Mouse (Mus musculus) stomach, postnatal 0 days (tissue): ENCODE measurements around the gene Zbtb9.

Experiments
- CTCF ChIP-seq: IDR thresholded peaks from 2 replicates; pipeline ENCODE4 v1.5.1; 2016; ENCODE audit warnings: antibody characterized with exemption, low read depth, mild to moderate bottlenecking, moderate library complexity
- EP300 ChIP-seq: optimal IDR thresholded peaks from 2 replicates; pipeline ENCODE3; 2016; ENCODE audit warnings: antibody characterized with exemption

GRCm38 (mm10) chr17:26971247-26971905 is 1.6 kb upstream of the Zbtb9 start:
- no peak for TF ChIP-seq CTCF
- TF ChIP-seq EP300: no peak
